Mouse (Mus musculus) myocyte (in vitro differentiated cells): Measurements from ENCODE around the gene Sgpp2. TPM values are rescaled to one million over a fixed set of nuclear protein-coding genes. Genes with fewer than 3 reads are reported as not detected.

Experiments
- H3K27me3 ChIP-seq: one replicate; pipeline ENCODE4 v1.6.1; 2011; ENCODE audit not compliant: control insufficient read depth, insufficient read depth, insufficient read length
- H3K36me3 ChIP-seq: one replicate; pipeline ENCODE4 v1.6.1; 2011; ENCODE audit not compliant: control insufficient read depth, insufficient read depth
- H3K4me2 ChIP-seq: one replicate; pipeline ENCODE4 v1.6.1; 2011; ENCODE audit warnings: low read depth, control low read depth
- H3K4me3 ChIP-seq: one replicate; pipeline ENCODE4 v1.5.1; 2011; ENCODE audit warnings: mild to moderate bottlenecking, control low read depth, moderate library complexity
- H3K79me2 ChIP-seq: one replicate; pipeline ENCODE4 v1.6.1; 2011; ENCODE audit not compliant: control insufficient read depth, insufficient read depth
- H3ac ChIP-seq: one replicate; pipeline ENCODE4 v1.6.1; 2011; ENCODE audit not compliant: control insufficient read depth, insufficient read length
- CEBPB ChIP-seq: IDR thresholded peaks from 2 replicates; pipeline ENCODE4 v1.6.1; 2011; ENCODE audit warnings: mild to moderate bottlenecking, moderate library complexity; ENCODE audit not compliant: poor library complexity, insufficient read depth, severe bottlenecking
- E2F4 ChIP-seq: IDR thresholded peaks from one replicate; pipeline ENCODE4 v1.6.1; 2011; ENCODE audit warnings: mild to moderate bottlenecking, control low read depth, moderate library complexity; ENCODE audit not compliant: insufficient read depth
- MAX ChIP-seq: IDR thresholded peaks from one replicate; pipeline ENCODE4 v1.6.1; 2011; ENCODE audit warnings: low read depth, mild to moderate bottlenecking, control low read depth
- MYOD1 ChIP-seq, 3 experiments: IDR thresholded peaks; one replicate each; pipeline ENCODE4 v1.6.1; 2011; ENCODE audit warnings: control low read depth in 2 of 3, low read depth in 2 of 3, mild to moderate bottlenecking in 2 of 3, moderate library complexity in 1 of 3; ENCODE audit not compliant: insufficient read length in 2 of 3, control insufficient read depth in 1 of 3
- MYOG ChIP-seq, 3 experiments: IDR thresholded peaks; one replicate each; pipeline ENCODE4 v1.6.1; 2011; ENCODE audit warnings: control low read depth in 2 of 3, low read depth in 2 of 3, mild to moderate bottlenecking in 2 of 3; ENCODE audit not compliant: insufficient read length in 2 of 3, control insufficient read depth in 1 of 3, insufficient read depth in 1 of 3
- POLR2A ChIP-seq: IDR thresholded peaks from one replicate; pipeline ENCODE4 v1.6.1; 2011; ENCODE audit warnings: low read depth, mild to moderate bottlenecking, control low read depth, moderate library complexity; ENCODE audit not compliant: insufficient read length
- POLR2AphosphoS2 ChIP-seq: IDR thresholded peaks from one replicate; pipeline ENCODE4 v1.6.1; 2011; ENCODE audit warnings: low read depth, control low read depth; ENCODE audit not compliant: insufficient read length
- REST ChIP-seq: IDR thresholded peaks from one replicate; pipeline ENCODE4 v1.6.1; 2011; ENCODE audit warnings: mild to moderate bottlenecking, control low read depth, moderate library complexity; ENCODE audit not compliant: insufficient read depth, insufficient read length
- SRF ChIP-seq: IDR thresholded peaks from one replicate; pipeline ENCODE4 v1.6.1; 2011; ENCODE audit warnings: low read depth; ENCODE audit not compliant: control insufficient read depth, insufficient read length
- TCF12 ChIP-seq: IDR thresholded peaks from one replicate; pipeline ENCODE4 v1.6.1; 2011; ENCODE audit warnings: mild to moderate bottlenecking, control low read depth; ENCODE audit not compliant: poor library complexity, insufficient read depth, severe bottlenecking
- TCF3 ChIP-seq: IDR thresholded peaks from one replicate; pipeline ENCODE4 v1.6.1; 2011; ENCODE audit warnings: low read depth, control low read depth; ENCODE audit not compliant: insufficient read length
- USF1 ChIP-seq: IDR thresholded peaks from one replicate; pipeline ENCODE4 v1.6.1; 2011; ENCODE audit warnings: low read depth, mild to moderate bottlenecking, control low read depth, moderate library complexity
- polyA plus RNA-seq: library from polyadenylated mRNA; unstranded; fragments of >200 nt; fragmentation: generic; extraction: Trizol; gene quantifications from one replicate; pipeline ENCODE4 v1.2.1, GENCODE M21; 2012; ENCODE audit warnings: missing spikeins

Gene Sgpp2
- polyA plus RNA-seq, 1 experiment, result 0.10 TPM

GRCm38 (mm10) chr1:78395737-78396136 lies 85.6 kb downstream of the Sgpp2 start:
- Histone ChIP-seq H3K4me2 (peak overlapping the region; percentile 49), H3K27me3 (no peaks in the 10 kb centered on the region), H3K4me3 (no peak overlapping the region), H3K79me2 (no peaks in the 10 kb centered on the region), H3ac (no peak overlapping the region), H3K36me3 (no peaks in the 10 kb centered on the region)
- TF ChIP-seq POLR2A, result no peak
- no peak for TF ChIP-seq SRF
- no peak for TF ChIP-seq MYOG (IDR thresholded peaks at IDR 0.05; ENCODE audit: control insufficient read depth in 1 of 3, insufficient read depth in 1 of 3, insufficient read length in 2 of 3, low read depth in 2 of 3)
- TF ChIP-seq MAX, result no peak
- TF ChIP-seq TCF3, result no peak

- no peaks in the 10 kb centered on the region for H3K79me2 ChIP-seq
- no peaks in the 10 kb centered on the region for H3K27me3 ChIP-seq
- no peak overlapping the region for H3ac ChIP-seq
- peak overlapping the region; percentile 49 for H3K4me2 ChIP-seq
- no peak overlapping the region for H3K4me3 ChIP-seq
- no peak for TF ChIP-seq SRF
- no peak for TF ChIP-seq REST
- TF ChIP-seq CEBPB, result no peak
- TF ChIP-seq E2F4, result no peak
- TF ChIP-seq POLR2A, result no peak
- no peak for TF ChIP-seq TCF12
- no peak for TF ChIP-seq USF1
- TF ChIP-seq MYOG (IDR thresholded peaks at IDR 0.05; ENCODE audit: control insufficient read depth in 1 of 3, insufficient read depth in 1 of 3, insufficient read length in 2 of 3, low read depth in 2 of 3), result no peak
- no peak for TF ChIP-seq TCF3
- TF ChIP-seq MAX, result no peak
- TF ChIP-seq POLR2AphosphoS2, result no peak
- TF ChIP-seq MYOD1 (IDR thresholded peaks at IDR 0.05; ENCODE audit: control insufficient read depth in 1 of 3, insufficient read length in 2 of 3, low read depth in 2 of 3), result no peak
- H3K36me3 ChIP-seq, result no peaks in the 10 kb centered on the region
These were observed 86.3 kb downstream of the Sgpp2 start for GRCm38 (mm10) chr1:78396320-78396913.

- Histone ChIP-seq H3K4me3 (no peak overlapping the region), H3K36me3 (no peaks in the 10 kb centered on the region), H3K4me2 (no peak overlapping the region), H3K79me2 (no peaks in the 10 kb centered on the region), H3ac (no peak overlapping the region), H3K27me3 (no peaks in the 10 kb centered on the region)
- no peak for TF ChIP-seq POLR2AphosphoS2
- no peak for TF ChIP-seq POLR2A
- no peak for TF ChIP-seq TCF12
- TF ChIP-seq TCF3, result no peak
- no peak for TF ChIP-seq CEBPB
- TF ChIP-seq MAX, result no peak
- no peak for TF ChIP-seq MYOG (IDR thresholded peaks at IDR 0.05; ENCODE audit: control insufficient read depth in 1 of 3, insufficient read depth in 1 of 3, insufficient read length in 2 of 3, low read depth in 2 of 3)
- no peak for TF ChIP-seq E2F4
- no peak for TF ChIP-seq REST
- TF ChIP-seq USF1, result no peak
- TF ChIP-seq MYOD1 (IDR thresholded peaks at IDR 0.05; ENCODE audit: control insufficient read depth in 1 of 3, insufficient read length in 2 of 3, low read depth in 2 of 3), result no peak
- TF ChIP-seq SRF, result no peak
These were observed 89.6 kb downstream of the Sgpp2 start for GRCm38 (mm10) chr1:78399755-78400154.

GRCm38 (mm10) chr1:78401413-78401812 lies 91.3 kb downstream of the Sgpp2 start:
- no peak overlapping the region for H3K4me3 ChIP-seq
- H3K36me3 ChIP-seq, result no peaks in the 10 kb centered on the region
- no peaks in the 10 kb centered on the region for H3K27me3 ChIP-seq
- no peak for TF ChIP-seq TCF12
- TF ChIP-seq E2F4, result no peak
- TF ChIP-seq POLR2AphosphoS2, result no peak
- no peak for TF ChIP-seq MYOG (IDR thresholded peaks at IDR 0.05; ENCODE audit: control insufficient read depth in 1 of 3, insufficient read depth in 1 of 3, insufficient read length in 2 of 3, low read depth in 2 of 3)
- no peak for TF ChIP-seq MAX
- no peak for TF ChIP-seq USF1
- no peak for TF ChIP-seq REST
- no peak overlapping the region for H3K4me2 ChIP-seq
- H3K79me2 ChIP-seq, result no peaks in the 10 kb centered on the region
- H3ac ChIP-seq, result no peak overlapping the region

GRCm38 (mm10) chr1:78409396-78409795 lies 99.3 kb downstream of the Sgpp2 start:
- no peaks in the 10 kb centered on the region for H3K36me3 ChIP-seq
- H3K79me2 ChIP-seq, result no peaks in the 10 kb centered on the region
- TF ChIP-seq REST (no peak), TCF12 (no peak), POLR2AphosphoS2 (no peak), POLR2A (no peak), MAX (no peak), E2F4 (no peak), SRF (no peak), TCF3 (no peak), CEBPB (no peak), MYOD1 (IDR thresholded peaks at IDR 0.05; ENCODE audit: control insufficient read depth in 1 of 3, insufficient read length in 2 of 3, low read depth in 2 of 3) (no peak), USF1 (no peak), MYOG (IDR thresholded peaks at IDR 0.05; ENCODE audit: control insufficient read depth in 1 of 3, insufficient read depth in 1 of 3, insufficient read length in 2 of 3, low read depth in 2 of 3) (no peak)
- no peak overlapping the region for H3ac ChIP-seq
- no peak overlapping the region for H3K4me2 ChIP-seq
- no peaks in the 10 kb centered on the region for H3K27me3 ChIP-seq
- no peak overlapping the region for H3K4me3 ChIP-seq
